Mouse (Mus musculus) ES-Bruce4 (cell line): ENCODE measurements around the gene Oas1d.

Source experiments
- CTCF ChIP-seq: IDR thresholded peaks from one replicate; pipeline ENCODE4 v1.8.1; 2011; ENCODE audit warnings: low read depth, low read length
- EP300 ChIP-seq: IDR thresholded peaks from 2 replicates; pipeline ENCODE4 v1.6.1; 2011; ENCODE audit warnings: low read depth, low read length; ENCODE audit not compliant: insufficient read depth
- POLR2A ChIP-seq: IDR thresholded peaks from one replicate; pipeline ENCODE4 v1.8.1; 2011; ENCODE audit warnings: low read length; ENCODE audit not compliant: insufficient read depth

DNA sequence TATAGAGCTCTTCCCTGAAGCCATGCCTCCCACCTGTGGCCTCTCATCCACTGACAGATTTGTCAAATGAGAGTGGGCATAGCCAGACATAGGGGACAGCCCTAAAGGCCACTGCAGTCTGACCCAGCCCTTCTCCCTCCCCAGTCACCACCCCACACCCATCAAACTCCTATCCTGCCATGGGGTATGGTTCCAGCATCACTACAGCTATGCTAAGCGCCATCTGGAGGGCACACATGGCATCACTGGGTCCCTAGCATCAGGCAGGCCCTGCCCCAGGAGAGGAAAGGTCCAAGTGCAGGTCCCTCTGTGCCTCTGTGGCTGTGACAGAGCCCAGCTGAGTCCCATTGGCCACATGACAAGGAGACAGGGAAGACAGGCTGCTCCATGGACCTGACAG, 12.7 kb downstream of the Oas1d start:
- TF ChIP-seq CTCF (peak; percentile 55), EP300 (no peak), POLR2A (no peak)
